Mouse (Mus musculus) liver, adult 2 months (tissue): ENCODE measurements around the gene Efna4.

ENCODE experiments used
- CTCF ChIP-seq: fragments of 200-500 bp; IDR thresholded peaks from 2 replicates; pipeline ENCODE4 v1.5.1; 2011; ENCODE audit warnings: low read depth, low read length, control low read depth
- POLR2A ChIP-seq: fragments of 200-500 bp; IDR thresholded peaks from 2 replicates; pipeline ENCODE4 v1.6.1; 2011; ENCODE audit warnings: low read length, control low read depth; ENCODE audit not compliant: insufficient read depth; ENCODE audit errors: extremely low read depth

DNA sequence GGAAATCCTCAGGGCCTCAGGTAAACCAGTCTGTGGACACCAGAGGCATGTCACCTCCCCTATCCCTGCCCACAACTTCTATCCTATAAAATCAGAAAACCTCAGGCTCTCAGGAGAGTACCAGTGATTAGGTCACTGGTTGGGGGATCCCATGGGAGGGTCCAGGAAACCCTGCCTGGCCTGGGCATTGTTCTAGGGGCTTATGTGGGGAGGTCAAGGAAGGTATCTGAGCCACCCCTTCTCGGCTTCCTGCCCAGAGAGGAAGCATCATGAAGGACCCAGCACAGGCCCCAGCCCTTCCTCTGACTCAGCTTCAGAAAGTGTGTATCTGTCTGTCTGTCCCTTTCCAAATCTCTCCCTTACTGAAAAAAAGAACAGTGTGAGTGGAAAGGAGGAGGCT, 10.1 kb upstream of the Efna4 start:
- TF ChIP-seq POLR2A (no peak), CTCF (no peak)
